Mouse (Mus musculus) hindbrain, embryonic 14.5 days (tissue): ENCODE measurements around the gene Mturn. TPM values are rescaled to one million over a fixed set of nuclear protein-coding genes. Genes with fewer than 3 reads are reported as not detected.
A peak's percentile ranks its signal among the peaks of the same experiment; 100 is the strongest.

ENCODE experiments used
- ATAC-seq: fragments of 200-750 bp; cut with Nextera tagmentation; 2 replicates; pipeline ENCODE4 v1.8.0; 2017; ENCODE audit warnings: moderate number of reproducible peaks, mild to moderate bottlenecking, moderate TSS enrichment, moderate library complexity; ENCODE audit not compliant: low FRiP score
- DNase-seq: peaks from one replicate; pipeline ENCODE4 v3.0.0-alpha.2; 2015; ENCODE audit warnings: low spot score
- H3K27ac ChIP-seq: fragments of 300-500 bp; sonication (generic); 2 replicates; pipeline ENCODE4 v1.5.1; 2014; ENCODE audit warnings: mild to moderate bottlenecking, moderate library complexity
- H3K27me3 ChIP-seq: fragments of 300-500 bp; sonication (generic); 2 replicates; pipeline ENCODE4 v1.6.1; 2014; ENCODE audit warnings: mild to moderate bottlenecking, low read length, mixed read lengths; ENCODE audit not compliant: control insufficient read depth, insufficient read depth
- H3K36me3 ChIP-seq: fragments of 300-500 bp; sonication (generic); replicated peaks from 2 replicates; pipeline ENCODE4 v1.6.1; 2014; ENCODE audit not compliant: control insufficient read depth, insufficient read depth
- H3K4me1 ChIP-seq: fragments of 300-500 bp; sonication (generic); replicated peaks from 2 replicates; pipeline ENCODE4 v1.6.1; 2014; ENCODE audit warnings: antibody characterized with exemption, low read length, mixed read lengths; ENCODE audit not compliant: control insufficient read depth, insufficient read depth
- H3K4me2 ChIP-seq: fragments of 300-500 bp; sonication (generic); replicated peaks from 2 replicates; pipeline ENCODE4 v1.6.1; 2014; ENCODE audit warnings: mild to moderate bottlenecking, moderate library complexity
- H3K4me3 ChIP-seq: fragments of 300-500 bp; sonication (generic); replicated peaks from 2 replicates; pipeline ENCODE4 v1.5.1; 2014; ENCODE audit warnings: mild to moderate bottlenecking, low read length
- H3K9ac ChIP-seq: fragments of 300-500 bp; sonication (generic); 2 replicates; pipeline ENCODE4 v1.6.1; 2014
- H3K9me3 ChIP-seq: fragments of 300-500 bp; sonication (generic); 2 replicates; pipeline ENCODE4 v1.6.1; 2016; ENCODE audit warnings: low read length; ENCODE audit not compliant: control insufficient read depth
- WGBS: fragments of 180-500 bp; shearing (Covaris S2); extraction: QIAGEN DNeasy Blood & Tissue Kit; methylation state at CpG from one replicate; pipeline ENCODE4 v1.1.7; 2014; 5-methylcytosine and 5-hydroxymethylcytosine counted together
- polyA plus RNA-seq: library from polyadenylated mRNA; unstranded; fragments of >200 nt; fragmentation: Nextera tagmentation; extraction: Ambion mirVana; gene quantifications from 2 replicates; pipeline ENCODE4 v1.2.1, GENCODE M21; 2014

Gene Mturn
- polyA plus RNA-seq, 1 experiment from 2014 or later = 101 TPM

DNA sequence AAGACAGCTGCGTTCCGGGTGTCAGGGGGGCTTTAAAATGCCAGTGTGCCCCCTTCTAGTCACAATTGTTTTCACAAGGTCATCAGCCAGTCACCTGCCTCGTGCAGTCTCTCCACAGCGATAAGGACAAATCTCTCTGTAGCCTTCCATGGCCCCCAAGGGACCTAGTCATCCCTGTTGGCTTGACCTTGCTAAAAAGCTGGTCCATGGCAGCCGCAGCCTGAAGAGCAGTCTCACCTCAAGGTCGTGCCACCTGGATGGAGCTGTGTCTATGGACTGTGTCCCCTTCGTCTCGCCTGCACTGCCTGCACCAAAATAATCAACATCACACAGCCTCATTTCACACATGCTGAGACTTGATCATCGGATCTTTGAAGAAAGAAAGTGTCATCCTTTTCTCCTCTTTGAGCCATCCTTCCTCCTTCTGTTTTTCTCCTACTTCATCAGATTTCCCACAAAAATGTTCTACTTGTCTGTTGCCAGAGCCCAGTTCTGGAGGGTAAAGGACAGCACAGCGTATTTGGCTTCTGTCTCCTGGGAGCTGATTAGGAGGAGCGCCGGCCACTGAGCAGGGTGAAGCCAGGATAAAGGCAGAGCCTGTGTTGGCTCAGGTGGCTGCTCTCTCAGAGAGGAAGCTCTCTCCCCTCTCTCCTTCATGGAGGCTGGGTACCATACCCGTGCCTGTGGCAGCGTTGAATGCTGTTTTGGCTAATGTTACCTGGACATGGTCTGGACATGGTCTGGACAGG lies 10.1 kb downstream of the Mturn start:
- Histone ChIP-seq H3K9me3 (no peaks in the 10 kb centered on the region), H3K4me2 (no peak overlapping the region), H3K27me3 (no peaks in the 10 kb centered on the region), H3K4me1 (no peaks in the 10 kb centered on the region), H3K9ac (no peak overlapping the region), H3K27ac (no peak overlapping the region), H3K4me3 (no peak overlapping the region), H3K36me3 (peaks cover 54% of the 10 kb centered on the region)
- ATAC-seq (no peak), DNase-seq (no peak)
- WGBS = 81% methylated on average over 14 of the region's 14 CpGs

- WGBS = 86% methylated on average over 1 of the region's 1 CpGs
- no peaks in the 10 kb centered on the region for H3K9me3 ChIP-seq
- H3K36me3 ChIP-seq = peaks cover 54% of the 10 kb centered on the region
- H3K4me1 ChIP-seq = no peaks in the 10 kb centered on the region
- H3K27me3 ChIP-seq = no peaks in the 10 kb centered on the region
- no peak overlapping the region for H3K9ac ChIP-seq
- H3K27ac ChIP-seq = no peak overlapping the region
- H3K4me3 ChIP-seq = no peak overlapping the region
- ATAC-seq (no peak), DNase-seq (no peak)
- no peak overlapping the region for H3K4me2 ChIP-seq
Measured at GRCm38 (mm10) chr6:54692201-54692600, 10.8 kb downstream of the Mturn start.

DNA sequence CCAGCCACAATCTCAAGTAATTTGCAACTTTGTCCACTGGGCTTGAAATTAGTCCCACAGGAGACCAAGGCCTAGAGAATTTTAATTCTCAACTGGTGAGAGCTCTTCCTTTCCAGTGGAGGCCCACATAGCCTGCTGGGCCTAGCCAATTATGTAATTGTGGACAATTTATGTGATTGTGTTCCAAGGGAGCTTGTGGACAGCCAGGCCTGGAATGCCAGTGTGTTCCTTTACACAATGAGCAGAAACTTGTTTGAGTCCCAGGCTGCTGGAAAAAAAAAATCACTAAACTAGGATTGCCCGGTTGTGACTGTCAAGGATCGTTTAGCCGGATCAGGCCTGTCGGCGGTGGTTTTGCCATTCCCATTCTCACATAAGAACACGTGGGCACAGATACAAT lies 11.9 kb downstream of the Mturn start:
- Histone ChIP-seq H3K36me3 (peaks cover 54% of the 10 kb centered on the region), H3K4me3 (no peak overlapping the region), H3K27ac (no peak overlapping the region), H3K9me3 (no peaks in the 10 kb centered on the region), H3K27me3 (no peaks in the 10 kb centered on the region), H3K4me2 (no peak overlapping the region), H3K9ac (no peak overlapping the region), H3K4me1 (no peaks in the 10 kb centered on the region)
- ATAC-seq (no peak), DNase-seq (no peak)
- 95% methylated on average over 6 of the region's 6 CpGs for WGBS

DNA sequence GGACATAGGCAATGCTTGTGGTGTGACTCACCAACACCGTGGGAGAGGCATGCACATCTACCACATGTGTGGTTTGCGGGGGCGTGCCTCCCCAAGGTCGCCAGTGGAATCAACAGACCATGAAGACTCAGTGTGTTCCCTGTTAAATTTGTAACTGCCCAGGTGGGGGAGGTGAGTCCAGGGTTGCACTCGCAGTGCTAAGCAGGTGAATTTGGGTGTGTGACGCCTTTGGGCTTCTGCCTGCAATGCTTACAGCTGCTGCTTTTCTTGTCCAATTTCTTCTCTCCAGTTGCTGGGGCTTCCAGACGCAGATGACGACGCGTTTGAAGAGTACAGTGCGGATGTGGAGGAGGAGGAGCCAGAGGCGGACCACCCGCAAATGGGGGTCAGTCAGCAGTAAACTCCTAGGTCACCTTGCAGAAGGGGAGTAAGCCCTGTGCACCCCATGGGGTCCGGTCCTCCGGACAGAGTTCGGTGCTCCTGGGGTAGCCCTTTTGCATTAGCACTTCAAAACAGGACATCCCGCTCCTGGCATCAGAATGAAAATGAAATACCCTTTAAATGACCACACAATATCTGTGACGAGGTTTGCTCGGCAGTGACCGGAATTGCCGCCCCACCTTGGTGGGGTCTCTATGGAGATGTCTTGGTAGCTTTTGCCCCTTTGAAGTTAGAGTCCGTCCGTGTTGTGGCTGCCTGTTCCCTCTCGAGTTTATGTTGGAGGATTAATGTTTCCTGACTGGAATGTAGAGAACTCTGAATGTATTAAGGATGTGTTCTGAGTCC lies 17.5 kb downstream of the Mturn start:
- peak overlapping the region; percentile 73 for H3K4me2 ChIP-seq
- no peaks in the 10 kb centered on the region for H3K9me3 ChIP-seq
- DNase-seq (no peak), ATAC-seq (peak; percentile 16)
- H3K27ac ChIP-seq = no peak overlapping the region
- H3K4me3 ChIP-seq = peak overlapping the region; percentile 29
- whole genome bisulfite sequencing = 9% methylated on average over 24 of the region's 24 CpGs
- peak overlapping the region; percentile 46 for H3K9ac ChIP-seq
- peaks cover 11% of the 10 kb centered on the region for H3K4me1 ChIP-seq
- H3K27me3 ChIP-seq = no peaks in the 10 kb centered on the region
- peaks cover 17% of the 10 kb centered on the region for H3K36me3 ChIP-seq

- peak; percentile 86 for ATAC-seq
- WGBS = 5% methylated on average over 19 of the region's 19 CpGs
- Histone ChIP-seq H3K36me3 (peaks cover 10% of the 10 kb centered on the region; the same call in 1 of the 2 replicates), H3K9me3 (no peaks in the 10 kb centered on the region), H3K4me2 (peak overlapping the region; percentile 73), H3K9ac (peak overlapping the region; percentile 46), H3K27ac (peak overlapping the region; percentile 14), H3K4me1 (peaks cover 17% of the 10 kb centered on the region), H3K4me3 (peak overlapping the region; percentile 29), H3K27me3 (no peaks in the 10 kb centered on the region)
- peak; percentile 82 for DNase-seq
Measured at GRCm38 (mm10) chr6:54699477-54700056, 18.1 kb downstream of the Mturn start.

DNA sequence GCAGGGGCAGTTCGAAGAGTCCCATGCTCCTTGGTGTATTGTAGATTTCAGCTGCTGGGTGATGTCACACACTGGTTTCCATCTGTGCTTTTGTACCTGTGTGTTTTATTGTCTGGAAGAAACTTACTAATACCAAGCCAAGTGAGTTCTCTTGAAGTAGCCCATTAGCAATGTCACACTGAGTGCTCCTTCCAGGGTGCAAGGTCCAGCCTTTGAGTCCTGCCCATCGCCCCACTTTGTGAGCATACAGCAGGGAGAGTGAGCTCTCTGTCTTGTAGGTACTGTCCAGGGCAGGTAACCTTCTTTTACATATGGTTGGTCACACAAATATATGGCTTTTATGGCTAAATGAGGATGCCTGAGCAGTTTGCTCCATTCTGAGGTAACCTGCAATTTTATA lies 19.1 kb downstream of the Mturn start:
- Histone ChIP-seq H3K4me2 (no peak overlapping the region; the same call in 1 of the 2 replicates), H3K27ac (no peak overlapping the region), H3K9me3 (no peaks in the 10 kb centered on the region), H3K9ac (no peak overlapping the region), H3K4me3 (no peak overlapping the region), H3K27me3 (no peaks in the 10 kb centered on the region), H3K36me3 (peaks cover 9% of the 10 kb centered on the region; the same call in 1 of the 2 replicates), H3K4me1 (peaks cover 23% of the 10 kb centered on the region)
- DNase-seq (no peak), ATAC-seq (no peak)
- 92% methylated on average over 2 of the region's 2 CpGs for WGBS

GRCm38 (mm10) chr6:54701901-54702300 lies 20.5 kb downstream of the Mturn start:
- Histone ChIP-seq H3K9ac (no peak overlapping the region), H3K4me1 (peaks cover 27% of the 10 kb centered on the region), H3K4me3 (no peak overlapping the region), H3K4me2 (no peak overlapping the region), H3K27ac (no peak overlapping the region), H3K27me3 (no peaks in the 10 kb centered on the region), H3K9me3 (no peaks in the 10 kb centered on the region), H3K36me3 (peaks cover 6% of the 10 kb centered on the region; the same call in 1 of the 2 replicates)
- 72% methylated on average over 9 of the region's 9 CpGs for WGBS
- ATAC-seq (no peak), DNase-seq (no peak)

- no peak overlapping the region for H3K4me2 ChIP-seq
- H3K36me3 ChIP-seq = 0 out of 2 replicates have a peak, but pooled peaks cover 6% of the 10 kb centered on the region
- peak overlapping the region; percentile 12; the same call in 1 of the 2 replicates for H3K9ac ChIP-seq
- no peaks in the 10 kb centered on the region for H3K9me3 ChIP-seq
- H3K4me1 ChIP-seq = peaks cover 22% of the 10 kb centered on the region
- H3K27me3 ChIP-seq = no peaks in the 10 kb centered on the region
- DNase-seq (no peak), ATAC-seq (no peak)
- 24% methylated on average over 14 of the region's 14 CpGs for whole genome bisulfite sequencing
- peak overlapping the region; percentile 55; the same call in 1 of the 2 replicates for H3K27ac ChIP-seq
- no peak overlapping the region for H3K4me3 ChIP-seq
Measured at GRCm38 (mm10) chr6:54703633-54704538, 22.5 kb downstream of the Mturn start.
